Mouse (Mus musculus) B cell, adult 2 months (primary cell): ENCODE results near the gene Ston2.

ENCODE experiments used
- DNase-seq, 2 experiments: peaks; one replicate each; pipeline ENCODE4 v3.0.0; 2022

Gene Ston2

DNA sequence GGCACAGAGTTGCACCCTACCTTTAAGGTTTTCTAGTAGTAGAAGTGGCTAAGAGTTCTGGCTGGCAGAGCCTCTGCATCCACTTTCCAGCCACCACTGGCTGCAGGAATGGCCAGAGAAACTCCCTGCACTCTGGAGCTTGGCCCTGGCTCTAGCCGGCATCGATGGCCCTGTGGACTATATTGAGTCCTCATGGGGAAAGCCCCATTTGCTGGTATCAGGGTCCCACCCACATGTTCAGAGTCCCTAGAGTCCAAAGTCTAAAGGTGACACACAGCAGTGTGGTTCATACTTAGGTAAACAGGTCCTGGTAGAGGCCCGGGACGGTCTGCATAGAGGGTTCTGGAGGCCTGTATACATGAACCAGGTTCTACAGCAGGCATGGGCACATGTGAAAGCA, 92.0 kb downstream of the Ston2 start:
- DNase-seq, result no peak

DNA sequence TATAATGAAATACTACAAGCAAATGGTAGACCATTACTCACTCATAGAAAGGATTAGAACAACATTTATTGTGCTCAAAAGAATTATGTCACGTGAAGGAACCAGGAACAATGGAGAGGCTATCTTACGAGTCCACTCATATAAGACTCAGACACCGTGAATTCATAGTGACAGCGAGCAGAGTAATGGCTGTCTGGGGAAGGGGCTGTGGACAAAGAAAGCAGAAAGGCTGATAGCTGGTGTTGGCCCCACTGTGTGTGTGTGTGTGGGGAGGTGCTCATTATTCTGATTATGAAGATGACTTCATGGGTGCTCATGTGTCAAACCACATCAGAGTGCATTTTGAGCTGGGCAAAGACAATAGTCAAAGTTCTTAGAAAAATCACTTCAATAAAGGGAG, 92.4 kb downstream of the Ston2 start:
- no peak for DNase-seq

DNA sequence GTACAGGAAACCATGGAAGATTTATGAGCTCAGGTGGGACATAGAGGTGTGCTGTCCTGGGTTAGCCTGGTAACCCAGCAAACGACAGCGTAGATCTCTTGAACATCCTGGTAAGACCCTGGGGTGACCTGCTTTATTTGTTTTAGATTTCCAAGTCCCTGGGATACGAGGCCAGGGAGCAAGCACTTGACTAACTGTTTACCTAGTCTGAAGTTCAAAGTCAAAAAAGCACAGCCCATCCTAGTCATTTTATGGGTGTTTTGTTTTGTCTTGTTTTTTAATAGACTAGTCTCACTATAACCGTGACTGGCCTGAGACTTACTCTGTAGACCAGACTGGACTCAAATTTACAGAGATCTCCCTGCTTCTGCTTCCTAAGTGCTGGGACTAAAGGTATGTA, 93.4 kb downstream of the Ston2 start:
- DNase-seq, result no peak

DNA sequence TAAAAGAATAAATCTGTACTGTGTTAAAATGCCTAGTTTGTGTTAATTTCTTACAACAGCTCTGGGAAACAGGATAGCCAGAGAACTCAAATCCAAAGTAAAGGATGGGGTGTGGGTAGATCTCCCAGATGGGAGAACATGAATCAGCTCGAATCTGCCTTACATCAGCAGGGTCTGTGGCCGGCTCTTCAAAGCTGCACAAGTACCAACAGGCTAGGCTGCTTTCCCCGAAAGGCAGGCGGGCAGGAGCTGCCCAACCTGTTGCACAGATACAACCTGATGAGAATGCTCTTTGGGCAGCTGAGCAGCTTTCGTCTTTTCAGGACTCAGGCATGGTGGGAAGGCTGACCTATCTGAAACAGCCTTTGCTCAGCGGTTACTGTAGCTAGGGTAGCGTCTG, 94.6 kb downstream of the Ston2 start:
- DNase-seq, result no peak

DNA sequence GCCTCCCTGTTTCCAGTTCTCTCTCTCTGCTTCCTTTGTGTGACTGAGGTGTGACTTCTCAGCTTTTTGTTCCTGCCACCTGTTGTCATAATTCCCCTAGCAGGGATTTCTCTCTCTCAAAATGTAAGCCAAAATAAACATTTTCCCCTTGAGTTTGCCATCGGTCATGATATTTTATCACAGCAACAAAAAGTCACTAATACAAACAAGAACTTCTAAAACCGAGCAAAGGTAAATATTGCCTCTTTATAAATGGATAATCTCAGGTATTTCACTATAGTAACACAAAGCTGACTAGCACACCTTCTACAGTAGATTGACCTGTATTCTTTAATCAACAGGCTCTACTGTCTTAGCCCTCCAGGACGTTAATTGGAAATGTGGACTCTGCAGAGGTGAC, 95.2 kb downstream of the Ston2 start:
- DNase-seq, result no peak

DNA sequence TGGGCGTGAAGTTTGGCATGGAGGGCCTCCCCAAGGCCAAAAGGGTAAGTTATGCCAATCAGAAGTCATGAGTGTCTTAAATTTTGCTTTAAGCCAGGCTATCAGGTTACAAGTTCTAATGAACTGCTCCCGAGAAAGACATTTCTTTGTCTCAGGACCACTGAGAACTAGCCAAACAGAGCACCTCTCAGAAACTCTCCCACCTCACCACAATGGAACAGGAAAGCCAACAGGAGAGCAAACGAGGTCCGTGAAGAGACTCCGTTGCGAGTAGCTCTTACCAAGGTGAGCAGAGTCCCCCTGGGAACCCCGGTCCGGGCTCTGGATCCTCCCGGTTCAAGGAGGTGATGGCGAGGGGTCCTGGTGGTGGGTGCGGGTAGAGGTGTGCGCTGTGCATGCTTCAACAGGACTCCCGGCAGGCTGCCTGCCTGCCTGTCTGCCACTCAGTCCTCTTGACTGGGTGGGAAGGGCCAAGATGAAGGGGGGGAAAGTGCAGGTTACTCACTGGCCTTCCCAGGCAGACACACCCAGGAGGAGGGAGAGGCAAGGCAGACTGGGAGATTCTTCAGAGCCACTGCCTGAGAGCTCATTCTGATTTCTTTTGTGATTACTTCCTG, 102.4 kb downstream of the Ston2 start:
- no peak for DNase-seq

DNA sequence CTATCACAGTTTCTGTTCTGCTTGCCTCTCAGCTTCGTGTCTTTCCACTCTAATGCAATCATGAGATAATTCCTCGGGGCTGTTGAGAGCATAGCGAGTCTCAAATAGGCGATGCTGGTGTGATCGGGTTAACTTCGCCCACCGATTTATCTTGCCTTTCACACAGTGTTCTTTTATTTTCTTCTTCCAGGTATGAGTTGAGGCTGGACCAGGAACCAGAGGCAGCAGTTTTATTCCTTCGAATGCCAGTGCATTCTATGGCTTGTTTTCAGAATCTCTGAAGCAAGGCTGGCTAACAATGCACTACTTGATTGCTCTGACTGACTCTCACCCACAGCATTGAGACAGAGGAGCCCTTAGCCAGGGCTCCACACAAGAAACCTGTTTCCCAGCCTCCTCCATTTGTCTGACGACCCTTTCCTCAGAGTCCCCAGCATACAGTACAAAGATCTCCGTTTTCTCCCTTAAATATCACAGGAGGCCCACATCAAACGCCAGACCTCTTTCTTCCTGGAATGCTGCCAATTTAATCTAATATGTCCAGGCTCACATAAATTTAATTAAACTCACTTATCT, 103.3 kb downstream of the Ston2 start:
- DNase-seq, result no peak

DNA sequence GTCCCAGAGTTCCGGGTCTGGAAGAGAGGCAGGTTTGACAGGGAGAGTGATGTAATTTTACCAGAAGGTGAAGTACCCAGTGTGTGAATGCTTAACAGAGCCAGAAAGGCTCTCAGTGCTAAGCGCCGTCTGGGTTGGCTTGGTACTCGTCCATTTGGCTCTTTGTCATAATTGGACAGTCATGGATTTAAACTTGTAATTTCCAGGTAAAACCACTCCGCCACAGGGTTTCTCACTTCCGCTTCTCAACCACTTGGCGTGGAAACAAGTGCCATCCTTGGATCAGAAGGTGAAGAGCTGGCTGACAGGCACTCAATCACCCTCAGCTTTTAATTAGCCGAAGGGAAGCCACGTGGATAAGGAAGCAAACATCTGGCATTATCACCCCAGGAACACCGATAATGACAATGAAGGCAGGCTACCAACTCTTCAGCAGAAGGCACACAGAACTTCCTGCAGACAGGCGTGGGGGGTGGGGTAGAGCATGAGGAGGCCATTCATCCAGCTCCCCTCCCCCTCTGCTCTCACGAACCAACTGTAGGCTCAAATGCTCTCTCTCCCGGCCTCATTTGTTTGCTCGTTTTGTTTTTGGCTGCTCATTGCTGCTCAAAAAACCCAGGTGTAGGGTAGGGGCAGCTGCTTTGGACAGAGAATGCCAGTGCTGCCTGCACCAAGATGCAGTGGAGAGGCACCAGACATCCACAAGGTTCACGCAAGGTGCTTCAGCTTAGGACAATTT, 103.9 kb downstream of the Ston2 start:
- no peak for DNase-seq

DNA sequence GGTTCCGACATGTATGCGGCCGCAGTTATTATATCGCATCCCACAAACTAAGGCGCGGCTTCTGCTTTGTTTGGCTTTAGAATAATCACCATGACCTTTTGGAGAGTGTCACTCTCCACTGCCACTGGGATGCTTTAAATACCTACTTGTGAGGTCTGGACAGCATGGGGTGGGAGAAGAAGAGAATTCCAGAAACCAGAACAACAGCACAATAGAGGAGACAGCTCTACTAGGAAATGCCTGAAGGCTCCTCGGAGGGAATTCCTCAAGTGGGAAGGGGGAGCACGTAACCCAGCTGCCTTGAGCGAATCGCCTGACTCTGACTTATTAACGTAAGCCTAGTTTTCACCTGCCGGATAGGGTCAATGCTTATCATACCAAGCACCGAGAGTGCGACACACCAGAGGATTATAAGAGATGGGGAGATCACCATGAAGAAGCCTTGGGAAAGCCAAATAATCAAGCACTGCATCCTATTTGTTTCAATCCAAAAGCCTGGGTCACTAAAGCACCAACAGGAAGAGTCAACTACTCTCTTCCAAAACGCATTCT, 104.6 kb downstream of the Ston2 start:
- no peak for DNase-seq

DNA sequence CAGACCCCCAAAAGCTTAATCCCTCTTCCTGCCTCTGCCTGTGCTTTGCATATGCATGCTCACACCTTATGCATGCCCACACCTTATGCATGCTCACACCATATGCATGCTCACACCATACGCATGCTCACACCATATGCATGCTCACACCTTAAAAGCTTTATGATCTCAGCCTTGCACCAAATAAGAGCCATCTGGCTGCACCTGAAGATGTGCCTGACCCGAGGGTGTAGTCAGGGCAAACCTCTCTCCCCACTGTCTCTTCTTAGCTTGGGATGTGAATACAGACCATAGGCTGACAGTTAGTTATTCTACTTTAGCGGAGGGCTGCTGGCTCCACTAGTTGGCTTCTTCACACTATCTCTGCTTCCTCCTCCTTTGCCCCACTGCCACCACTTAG, 105.1 kb downstream of the Ston2 start:
- DNase-seq, result no peak

DNA sequence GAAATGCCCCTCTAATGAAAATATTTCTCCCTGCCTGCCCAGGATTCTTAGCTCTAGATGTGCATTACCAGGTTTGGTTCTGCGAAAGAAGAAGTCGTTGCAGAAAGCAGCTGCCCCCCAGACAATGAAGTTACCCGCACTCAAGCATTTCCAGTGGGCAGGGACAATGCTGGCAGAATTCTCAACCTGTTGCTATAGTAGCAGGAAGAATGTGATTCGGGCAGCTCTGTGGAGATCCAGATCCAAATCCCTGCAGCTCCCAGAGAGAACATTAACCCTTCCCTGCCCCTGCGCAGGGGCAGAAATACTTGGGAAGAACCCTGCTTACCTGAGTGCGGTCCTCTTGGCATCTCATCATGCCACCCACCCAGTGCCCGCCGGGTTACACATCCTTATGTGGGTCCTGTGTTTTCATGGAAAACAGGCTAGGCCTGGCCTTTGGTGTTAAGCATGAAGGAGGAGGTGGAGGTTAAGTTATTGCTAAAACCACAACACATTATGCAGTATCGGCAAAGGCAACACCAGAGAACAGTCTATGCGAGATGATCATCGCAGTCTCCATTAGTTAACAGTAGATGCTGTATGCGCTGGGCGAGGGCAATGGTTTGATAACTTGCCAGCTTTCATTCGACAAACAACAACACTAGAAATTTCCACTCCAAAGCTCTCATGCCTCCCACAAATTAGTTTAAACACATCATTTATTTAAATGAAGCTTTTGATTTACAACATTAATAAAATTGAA, 108.7 kb downstream of the Ston2 start:
- DNase-seq, result no peak

DNA sequence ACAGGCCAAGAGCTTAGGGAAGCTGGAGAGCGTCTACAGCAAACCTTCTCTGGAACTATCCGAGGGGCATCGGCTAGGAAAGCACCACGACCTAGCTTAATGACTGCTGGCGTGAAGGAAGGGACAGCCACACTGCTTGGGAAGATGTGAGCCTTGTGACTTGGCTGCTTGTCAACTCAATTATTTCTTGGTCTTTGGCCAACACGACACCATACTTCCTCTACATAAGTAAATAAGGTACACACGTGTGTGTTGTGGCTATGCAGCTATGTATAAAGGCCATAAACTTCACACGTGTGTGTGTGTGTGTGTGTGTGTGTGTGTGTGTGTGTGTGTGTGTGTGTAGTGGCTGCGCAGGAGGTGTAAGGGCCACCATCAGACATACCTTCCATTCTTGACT, 112.2 kb downstream of the Ston2 start:
- no peak for DNase-seq

DNA sequence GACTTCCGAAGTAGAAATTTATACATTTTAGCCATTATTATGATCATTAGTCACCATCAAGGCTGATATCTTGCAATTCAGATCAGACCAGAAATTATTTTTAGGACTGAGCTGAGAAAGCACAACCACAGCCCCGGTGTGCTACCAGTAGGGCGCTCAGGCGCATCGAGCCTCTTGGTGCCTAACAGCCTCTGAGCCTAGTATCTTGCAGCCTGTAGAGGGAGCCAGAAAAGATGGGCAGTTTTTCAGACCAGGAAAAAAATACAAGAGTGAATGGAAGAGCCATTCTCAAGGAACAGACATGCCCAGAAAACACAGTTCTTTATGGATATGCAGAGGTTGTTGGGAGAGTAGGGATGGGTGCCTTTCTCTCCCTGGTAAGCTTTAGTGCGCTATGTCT, 115.0 kb downstream of the Ston2 start:
- peak in 1 of 2 experiments; percentile 21 for DNase-seq

DNA sequence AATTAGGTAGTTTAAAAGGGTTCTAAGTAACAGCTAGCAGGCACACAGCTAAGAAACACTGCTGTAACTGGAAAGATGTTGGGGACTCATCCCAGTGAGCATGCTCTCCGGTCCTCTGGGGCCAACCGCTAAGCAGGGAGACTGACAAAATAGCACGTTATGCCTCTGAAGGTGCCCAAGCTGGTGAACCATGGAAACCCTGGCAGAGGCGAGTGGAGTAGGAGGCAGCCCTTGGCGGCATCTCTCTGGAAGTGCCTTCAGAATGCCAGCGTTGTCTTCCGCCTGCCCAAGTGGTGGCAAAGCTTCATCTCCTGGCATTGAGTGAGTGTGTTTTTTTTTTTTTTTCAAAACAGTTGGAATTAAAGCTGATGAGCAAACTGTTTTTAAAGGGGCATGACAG, 115.7 kb downstream of the Ston2 start:
- DNase-seq, result no peak

DNA sequence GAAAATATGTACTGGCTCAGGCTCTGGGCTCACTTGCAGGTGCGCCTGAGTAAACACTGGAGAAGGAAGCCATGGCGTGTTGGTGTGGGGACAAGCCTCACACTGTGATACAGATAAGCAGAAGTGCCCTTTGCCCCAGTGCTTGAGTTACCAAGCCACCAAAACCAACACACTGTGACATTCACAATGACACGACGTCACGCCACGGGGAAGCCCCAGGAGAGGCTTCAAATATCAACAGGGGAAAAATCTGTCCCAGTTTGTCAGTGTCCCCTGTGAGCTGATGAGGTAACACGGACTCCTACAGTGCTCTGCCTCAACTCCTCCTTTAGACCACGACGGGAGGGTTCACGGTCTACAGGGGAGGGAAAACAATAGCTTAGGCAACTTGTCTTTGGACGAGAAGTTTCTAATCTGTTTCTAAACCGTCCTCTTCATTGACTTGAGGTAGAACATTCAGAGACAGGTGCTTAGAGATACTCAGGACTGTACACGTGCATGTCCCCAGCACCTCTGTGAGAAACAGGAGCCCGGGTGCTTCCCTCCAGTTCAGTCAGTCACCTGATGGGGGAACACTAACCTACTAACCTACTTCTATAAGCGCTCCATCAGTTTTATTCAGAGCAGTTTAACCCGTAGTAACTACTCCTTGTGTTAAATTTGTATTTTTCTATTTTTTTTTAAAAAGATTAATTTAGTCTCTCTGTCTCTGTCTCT, 119.5 kb downstream of the Ston2 start:
- DNase-seq, result peak; percentile 45 to 49

DNA sequence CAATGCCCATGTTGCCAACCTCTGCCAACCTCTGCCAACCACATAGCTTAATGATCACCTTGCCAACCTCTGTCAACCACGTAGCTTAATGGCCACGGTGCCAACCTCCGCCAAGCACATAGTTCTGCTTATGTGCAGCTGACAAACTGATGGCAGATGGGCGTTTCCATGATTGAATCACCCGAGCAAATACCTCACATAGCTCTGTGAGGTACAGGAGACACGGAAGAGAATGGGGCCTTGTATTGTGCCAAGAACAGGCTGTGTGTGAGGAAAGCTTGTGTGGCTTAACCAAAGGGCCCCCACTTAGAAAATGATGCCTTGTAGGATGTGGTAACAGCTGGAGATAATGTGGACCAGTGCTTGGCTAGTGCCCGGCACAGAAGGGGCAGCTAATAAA, 120.4 kb downstream of the Ston2 start:
- DNase-seq, result no peak

DNA sequence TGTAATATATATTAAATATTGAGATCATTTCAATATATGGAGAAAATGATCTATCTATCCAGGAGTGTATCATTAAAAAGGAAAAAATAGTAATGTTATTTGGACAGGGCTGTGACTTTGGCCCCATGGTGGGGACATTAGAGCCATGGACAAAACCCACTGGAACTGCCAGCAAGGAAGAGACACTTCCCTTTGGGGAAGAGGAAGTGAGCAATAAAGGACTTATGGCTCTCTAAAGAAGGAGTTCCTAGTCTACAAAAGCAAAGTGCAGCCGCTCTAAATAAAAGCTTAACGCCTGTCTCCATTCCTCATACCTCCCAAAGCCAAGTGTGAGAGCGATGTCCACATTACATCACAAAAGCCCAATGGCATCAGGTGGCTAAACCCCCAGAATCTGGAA, 121.6 kb downstream of the Ston2 start:
- DNase-seq, result no peak

DNA sequence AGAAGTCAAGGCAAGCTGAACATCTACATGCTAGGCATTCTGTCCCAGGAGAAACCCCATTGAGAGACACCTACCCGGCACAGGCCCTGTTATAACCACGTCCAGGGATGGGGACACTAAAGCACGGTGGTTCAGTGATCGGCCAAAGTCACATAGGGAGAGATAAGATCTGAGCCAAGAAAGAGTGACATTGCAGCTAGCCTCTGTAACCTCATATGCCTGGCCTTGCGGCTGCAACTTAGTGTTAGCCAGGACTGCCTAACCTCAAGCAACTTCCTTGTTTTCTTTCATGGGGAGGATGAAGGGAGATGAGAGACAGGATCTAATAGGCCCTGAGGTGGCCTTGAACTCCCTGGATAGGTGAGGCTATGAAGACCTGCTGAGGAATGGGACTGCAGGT, 122.8 kb downstream of the Ston2 start:
- DNase-seq, result no peak

DNA sequence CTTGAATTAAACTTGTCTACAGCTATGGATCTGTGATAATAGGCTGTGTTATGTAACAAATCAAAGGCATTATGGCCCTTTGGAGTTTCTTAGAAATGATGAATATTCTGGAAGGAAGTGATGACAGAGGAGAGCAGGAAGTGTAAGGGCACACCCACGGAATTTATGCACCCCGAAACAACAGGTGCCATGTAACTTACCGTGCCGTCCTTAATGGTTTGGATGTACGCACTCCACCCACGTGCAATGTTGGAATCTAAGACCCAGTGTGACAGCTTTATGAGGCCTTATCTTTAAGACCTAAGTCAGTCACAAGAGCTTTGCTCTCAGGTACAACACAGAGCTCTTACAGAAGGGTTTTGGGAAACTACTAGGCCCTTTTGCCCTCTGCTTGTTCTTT, 124.9 kb downstream of the Ston2 start:
- no peak for DNase-seq

DNA sequence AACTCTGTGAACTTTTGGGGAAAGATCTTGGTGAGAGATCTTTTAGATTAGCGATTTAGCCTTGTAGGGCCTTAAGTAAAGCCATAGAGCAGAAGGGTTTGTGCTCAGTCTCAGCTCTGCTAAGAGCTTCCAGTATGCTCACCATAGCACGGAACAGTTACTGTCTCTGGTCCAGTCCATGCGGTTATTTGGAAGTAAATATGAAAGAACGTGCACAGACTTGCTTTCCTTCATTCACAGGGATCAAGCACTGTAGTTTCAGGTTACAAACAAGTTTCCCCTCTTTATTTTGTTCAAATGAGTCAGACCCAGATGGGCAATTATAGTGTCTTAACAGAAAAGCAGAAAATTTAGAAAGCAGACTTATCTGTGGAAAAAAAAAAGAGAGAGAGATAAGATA, 125.3 kb downstream of the Ston2 start:
- DNase-seq, result no peak

DNA sequence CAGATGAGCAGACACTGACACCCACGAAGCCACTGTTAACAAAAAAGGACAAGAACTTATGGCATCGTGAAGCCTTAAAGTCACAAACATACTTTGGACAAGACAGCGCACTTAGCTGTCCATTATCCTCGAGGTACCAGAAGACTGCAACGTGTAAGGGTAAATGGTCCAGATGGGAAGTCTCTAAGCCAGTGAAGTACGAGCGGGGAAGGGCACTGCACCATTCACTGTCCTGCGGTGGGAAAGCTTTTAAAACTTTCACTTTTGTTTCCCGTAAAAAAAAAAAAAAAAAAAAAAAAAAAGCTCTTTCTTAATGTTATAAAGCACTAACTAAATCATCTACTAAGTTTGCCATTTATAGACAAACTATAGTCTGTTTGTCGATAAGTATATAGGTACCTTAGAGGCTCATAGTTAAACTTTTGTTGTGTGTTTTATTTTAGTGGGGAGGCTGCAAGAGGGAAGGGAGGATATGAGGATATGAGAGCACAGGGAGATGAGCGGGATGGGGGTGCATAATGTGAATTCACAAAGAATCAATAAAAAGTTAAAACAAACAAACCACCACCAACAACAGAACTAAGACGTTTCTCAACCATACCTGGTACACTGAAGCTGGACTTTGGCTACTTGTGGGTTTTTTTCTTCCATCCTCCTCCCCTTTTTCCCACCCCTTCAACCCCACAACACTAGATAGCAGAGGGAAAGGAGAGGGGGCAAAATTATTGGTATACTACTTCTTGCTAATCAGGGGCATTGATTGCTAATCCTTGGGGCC, 127.4 kb downstream of the Ston2 start:
- DNase-seq, result no peak
